Mouse (Mus musculus) heart, adult 2 months (tissue): ENCODE measurements at regions not wholly inside any gene's neighbourhood (a gene's known extent, or its start where the extent isn't known, plus 50 kb on each side); places are given as distances from the start of the nearest gene placed in this dataset.

ENCODE experiments used
- CTCF ChIP-seq: fragments of 200-600 bp; IDR thresholded peaks from 2 replicates; pipeline ENCODE4 v1.8.1; 2022; ENCODE audit warnings: antibody characterized with exemption, mild to moderate bottlenecking, moderate library complexity
- EP300 ChIP-seq: fragments of 200-500 bp; IDR thresholded peaks from 2 replicates; pipeline ENCODE4 v1.6.1; 2011; ENCODE audit warnings: low read depth, low read length, control low read depth; ENCODE audit not compliant: insufficient read depth
- POLR2A ChIP-seq: fragments of 200-500 bp; IDR thresholded peaks from 2 replicates; pipeline ENCODE4 v1.6.1; 2011; ENCODE audit warnings: mild to moderate bottlenecking, low read depth, low read length, control low read depth; ENCODE audit not compliant: insufficient read depth

- TF ChIP-seq POLR2A (no peak), CTCF (no peak), EP300 (no peak)
These were observed 236.8 kb upstream of the Ttc14 start for GRCm38 (mm10) chr3:33562670-33563360.
